ENCODE assay signal across 9 mouse cellular contexts in genomic region chr8:120046258-120047020, GRCm38 (mm10). TPM values are rescaled to one million over a fixed set of nuclear protein-coding genes. Genes with fewer than 3 reads are reported as not detected.
DNase-seq lines count a peak whose midpoint lies in the region; ATAC-seq and TF ChIP-seq lines count a peak whose summit lies in the region.
"Had no signal": no experiment of that assay in that cellular context is flagged by ENCODE, and none has a peak within 500 bp of the region (broad histone marks: within the 10 kb centered on the region; RNA-seq: fewer than 3 reads in every experiment).

No protein-coding gene starts in this region.

- 73% methylated on average over 14 of the region's 14 CpGs for WGBS in liver, postnatal 0 days (ENCODE audit: insufficient replicate concordance)
- 70% methylated on average over 14 of the region's 14 CpGs for WGBS in liver, embryonic 11.5 days
- 47% methylated on average over 14 of the region's 14 CpGs for WGBS in embryonic facial prominence, embryonic 13.5 days
- WGBS in heart, embryonic 10.5 days, result 47% methylated on average over 14 of the region's 14 CpGs
- 56% methylated on average over 14 of the region's 14 CpGs for WGBS in stomach, embryonic 15.5 days

- TF ChIP-seq CTCF in liver, postnatal 0 days (IDR thresholded peaks at IDR 0.05; ENCODE audit: low read depth), result no peak

- no peaks in the 10 kb centered on the region for H3K27me3 ChIP-seq in liver, postnatal 0 days (ENCODE audit: insufficient read depth, low read length)
- peaks cover 5% of the 10 kb centered on the region; the same call in 1 of the 2 replicates for H3K27me3 ChIP-seq in liver, embryonic 11.5 days (replicated peaks; ENCODE audit: control insufficient read depth, insufficient read depth, low read length)
- H3K27me3 ChIP-seq in embryonic facial prominence, embryonic 13.5 days, result no peaks in the 10 kb centered on the region
- peaks cover 42% of the 10 kb centered on the region for H3K27me3 ChIP-seq in heart, embryonic 10.5 days (ENCODE audit: insufficient read depth, poor library complexity, severe bottlenecking)
- H3K27me3 ChIP-seq in stomach, embryonic 15.5 days (replicated peaks), result no peaks in the 10 kb centered on the region

- peaks cover 25% of the 10 kb centered on the region for H3K4me1 ChIP-seq in liver, postnatal 0 days (ENCODE audit: insufficient read depth)
- H3K4me1 ChIP-seq in liver, embryonic 11.5 days (replicated peaks; ENCODE audit: control insufficient read depth, insufficient read depth, low read length), result peaks cover 12% of the 10 kb centered on the region; the same call in 1 of the 2 replicates
- peaks cover 40% of the 10 kb centered on the region for H3K4me1 ChIP-seq in embryonic facial prominence, embryonic 13.5 days
- peaks cover 45% of the 10 kb centered on the region for H3K4me1 ChIP-seq in heart, embryonic 10.5 days
- H3K4me1 ChIP-seq in stomach, embryonic 15.5 days, result peaks cover 10% of the 10 kb centered on the region

- TF ChIP-seq EP300 in liver, postnatal 0 days (IDR thresholded peaks at IDR 0.05; ENCODE audit: low read depth), result no peak

- no peaks in the 10 kb centered on the region for H3K36me3 ChIP-seq in liver, postnatal 0 days (replicated peaks; ENCODE audit: insufficient read depth, low read length)
- H3K36me3 ChIP-seq in liver, embryonic 11.5 days (ENCODE audit: control insufficient read depth, insufficient read depth, low read length), result no peaks in the 10 kb centered on the region
- no peaks in the 10 kb centered on the region for H3K36me3 ChIP-seq in embryonic facial prominence, embryonic 13.5 days
- H3K36me3 ChIP-seq in heart, embryonic 10.5 days, result no peaks in the 10 kb centered on the region
- no peaks in the 10 kb centered on the region for H3K36me3 ChIP-seq in stomach, embryonic 15.5 days
- H3K36me3 ChIP-seq: liver, embryonic 13.5 days had no signal

- no peak overlapping the region for H3K9ac ChIP-seq in liver, postnatal 0 days (replicated peaks)
- H3K9ac ChIP-seq in liver, embryonic 11.5 days (ENCODE audit: low read depth, low read length), result no peak overlapping the region
- H3K9ac ChIP-seq in embryonic facial prominence, embryonic 13.5 days, result peak overlapping the region; percentile 27; the same call in 1 of the 2 replicates
- H3K9ac ChIP-seq in stomach, embryonic 15.5 days, result no peak overlapping the region
- H3K9ac ChIP-seq: liver, embryonic 13.5 days had no signal

- no peak overlapping the region for H3K4me2 ChIP-seq in liver, postnatal 0 days (ENCODE audit: low read depth, low read length)
- no peak overlapping the region for H3K4me2 ChIP-seq in liver, embryonic 11.5 days
- no peak overlapping the region for H3K4me2 ChIP-seq in embryonic facial prominence, embryonic 13.5 days
- H3K4me2 ChIP-seq in stomach, embryonic 15.5 days, result no peak overlapping the region
- H3K4me2 ChIP-seq: liver, embryonic 13.5 days had no signal

- no peak overlapping the region for H3K4me3 ChIP-seq in liver, postnatal 0 days (ENCODE audit: low read depth, low read length)
- H3K4me3 ChIP-seq in liver, embryonic 11.5 days (ENCODE audit: low read depth, low read length), result no peak overlapping the region
- no peak overlapping the region for H3K4me3 ChIP-seq in embryonic facial prominence, embryonic 13.5 days
- no peak overlapping the region for H3K4me3 ChIP-seq in heart, embryonic 10.5 days
- no peak overlapping the region for H3K4me3 ChIP-seq in stomach, embryonic 15.5 days (replicated peaks)
- H3K4me3 ChIP-seq: liver, embryonic 13.5 days had no signal

- H3K9me3 ChIP-seq in liver, postnatal 0 days (ENCODE audit: low read length), result no peaks in the 10 kb centered on the region
- H3K9me3 ChIP-seq in liver, embryonic 11.5 days (ENCODE audit: control insufficient read depth, low read length), result no peaks in the 10 kb centered on the region
- H3K9me3 ChIP-seq in embryonic facial prominence, embryonic 13.5 days, result no peaks in the 10 kb centered on the region
- H3K9me3 ChIP-seq in heart, embryonic 10.5 days, result no peaks in the 10 kb centered on the region
- no peaks in the 10 kb centered on the region for H3K9me3 ChIP-seq in stomach, embryonic 15.5 days
- H3K9me3 ChIP-seq: liver, embryonic 13.5 days had no signal

- DNase-seq in liver, postnatal 0 days, result no peak
- DNase-seq in liver, embryonic 11.5 days (ENCODE audit: low spot score), result no peak
- DNase-seq in heart, embryonic 10.5 days (ENCODE audit: low spot score), result no peak
- DNase-seq in kidney, postnatal 25 days, result peak; percentile 91 to 97
- DNase-seq in lung, adult 18-20 months, result peak; percentile 87 to 90
- DNase-seq in thymus, postnatal 10 days (ENCODE audit: low spot score in 2 of 2), result no peak
- DNase-seq: liver, embryonic 13.5 days had no signal

- H3K27ac ChIP-seq in liver, postnatal 0 days (ENCODE audit: low read depth), result peak overlapping the region; percentile 25; the same call in 1 of the 2 replicates
- H3K27ac ChIP-seq in liver, embryonic 11.5 days (ENCODE audit: low read depth, low read length), result no peak overlapping the region
- H3K27ac ChIP-seq in embryonic facial prominence, embryonic 13.5 days, result peak overlapping the region; percentile 62
- peak overlapping the region; percentile 47; the same call in 1 of the 2 replicates for H3K27ac ChIP-seq in heart, embryonic 10.5 days
- peak overlapping the region; percentile 52; the same call in 1 of the 2 replicates for H3K27ac ChIP-seq in stomach, embryonic 15.5 days
- H3K27ac ChIP-seq: liver, embryonic 13.5 days had no signal

- ATAC-seq in liver, postnatal 0 days, result no peak
- no peak for ATAC-seq in liver, embryonic 11.5 days (replicated peaks; ENCODE audit: low FRiP score)
- ATAC-seq in embryonic facial prominence, embryonic 13.5 days (ENCODE audit: insufficient number of reproducible peaks, insufficient read depth, low FRiP score, low TSS enrichment, low read depth), result peak; percentile 32; the same call in 1 of the 2 replicates
- no peak for ATAC-seq in stomach, embryonic 15.5 days (ENCODE audit: insufficient read depth, low FRiP score, low read depth)

RNA-seq across cellular contexts. Expression of gene Crispld2, which starts 54.2 kb away (rescaled TPM):
- polyA plus RNA-seq in liver, postnatal 0 days (2015; fragmentation: Nextera tagmentation; extraction: Ambion mirVana), result 2.1 and 2.5 TPM in 2 replicates
- 3.8 and 4.4 TPM in 2 replicates for polyA plus RNA-seq in liver, embryonic 11.5 days (2014; fragmentation: Nextera tagmentation; extraction: Ambion mirVana)
- 6.9 and 7.8 TPM in 2 replicates for polyA plus RNA-seq in embryonic facial prominence, embryonic 13.5 days (2015; fragmentation: Nextera tagmentation; extraction: Ambion mirVana)
- 3.2 and 9.7 TPM in 2 replicates for polyA plus RNA-seq in heart, embryonic 10.5 days (2016; fragmentation: Nextera tagmentation; extraction: Ambion mirVana)
- 33.5 and 34.5 TPM in 2 replicates for polyA plus RNA-seq in stomach, embryonic 15.5 days (2015; fragmentation: Nextera tagmentation; extraction: Ambion mirVana)

RNA-seq across cellular contexts. Expression of gene Zdhhc7, which starts 54.8 kb away (rescaled TPM):
- polyA plus RNA-seq in liver, postnatal 0 days (2015; fragmentation: Nextera tagmentation; extraction: Ambion mirVana), result 9.9 and 10.8 TPM in 2 replicates
- polyA plus RNA-seq in liver, embryonic 11.5 days (2014; fragmentation: Nextera tagmentation; extraction: Ambion mirVana), result 27.4 and 30.1 TPM in 2 replicates
- polyA plus RNA-seq in embryonic facial prominence, embryonic 13.5 days (2015; fragmentation: Nextera tagmentation; extraction: Ambion mirVana), result 31.2 and 36.0 TPM in 2 replicates
- polyA plus RNA-seq in heart, embryonic 10.5 days (2016; fragmentation: Nextera tagmentation; extraction: Ambion mirVana), result 35.5 and 37.3 TPM in 2 replicates
- polyA plus RNA-seq in stomach, embryonic 15.5 days (2015; fragmentation: Nextera tagmentation; extraction: Ambion mirVana), result 32.1 and 35.3 TPM in 2 replicates

Comparison
In these comparisons a context has a peak if more than half of its experiments do, and no peak if none do; other contexts are left out.
1. DNase-seq: peak in kidney, postnatal 25 days (2 of 2) and lung, adult 18-20 months (2 of 2); none in liver, postnatal 0 days (single experiment), liver, embryonic 11.5 days (single experiment), heart, embryonic 10.5 days (single experiment) and thymus, postnatal 10 days (0 of 2).